In genomic region chr1:73862323-73863073, GRCm38 (mm10) we compare ENCODE assay signal across 8 mouse cellular contexts.
A peak's percentile ranks its signal among the peaks of the same experiment; 100 is the strongest.
DNase-seq lines count a peak whose midpoint lies in the region; ATAC-seq and TF ChIP-seq lines count a peak whose summit lies in the region.

No protein-coding gene starts in this region.

- peak overlapping the region; percentile 35 for H3K4me2 ChIP-seq in embryonic facial prominence, embryonic 14.5 days (ENCODE audit: low read depth, low read length)
- peak overlapping the region; percentile 55 for H3K4me2 ChIP-seq in heart, embryonic 15.5 days
- H3K4me2 ChIP-seq in kidney, embryonic 16.5 days (replicated peaks; ENCODE audit: low read depth, low read length) = peak overlapping the region; percentile 45

- peak overlapping the region; percentile 47 for H3K9ac ChIP-seq in embryonic facial prominence, embryonic 14.5 days (ENCODE audit: low read depth, low read length)
- peak overlapping the region; percentile 45 for H3K9ac ChIP-seq in heart, embryonic 15.5 days
- H3K9ac ChIP-seq in kidney, embryonic 16.5 days (replicated peaks; ENCODE audit: low read length) = peak overlapping the region; percentile 50

- H3K4me3 ChIP-seq in embryonic facial prominence, embryonic 14.5 days (ENCODE audit: low read depth, low read length) = no peak overlapping the region
- H3K4me3 ChIP-seq in heart, embryonic 15.5 days = peak overlapping the region; percentile 22
- peak overlapping the region; percentile 24 for H3K4me3 ChIP-seq in kidney, embryonic 16.5 days (ENCODE audit: low read length)
- H3K4me3 ChIP-seq in lung, adult 2 months (replicated peaks; ENCODE audit: extremely low read depth, low read depth, low read length) = no peak overlapping the region

- DNase-seq in 3T3-L1 (ENCODE audit: low read depth, low spot score) = peak; percentile 9
- peak; percentile 77 for DNase-seq in Muller cell, postnatal 12 days (ENCODE audit: inconsistent ontology term)
- DNase-seq in embryonic facial prominence, embryonic 14.5 days (ENCODE audit: low spot score) = peak; percentile 90
- peak; percentile 45 for DNase-seq in lung, adult 2 months
- DNase-seq in ovary, postnatal 10 days (ENCODE audit: low spot score) = peak; percentile 41
- DNase-seq in urinary bladder, postnatal 4 days (ENCODE audit: low spot score in 2 of 2) = peak; percentile 70 to 82

- peak; percentile 99 for ATAC-seq in embryonic facial prominence, embryonic 14.5 days (ENCODE audit: low read depth)
- peak; percentile 98 for ATAC-seq in heart, embryonic 15.5 days (replicated peaks; ENCODE audit: insufficient number of reproducible peaks, insufficient read depth, low FRiP score, low read depth)
- ATAC-seq in kidney, embryonic 16.5 days (ENCODE audit: low FRiP score, low TSS enrichment) = peak; percentile 100

- peak; percentile 53 for TF ChIP-seq CTCF in lung, adult 2 months (IDR thresholded peaks at IDR 0.05; ENCODE audit: insufficient read depth, low read length)

- H3K4me1 ChIP-seq in embryonic facial prominence, embryonic 14.5 days (ENCODE audit: control insufficient read depth, insufficient read depth, low read length) = peaks cover 5% of the 10 kb centered on the region
- peaks cover 10% of the 10 kb centered on the region for H3K4me1 ChIP-seq in heart, embryonic 15.5 days (replicated peaks)
- H3K4me1 ChIP-seq in kidney, embryonic 16.5 days (ENCODE audit: insufficient read depth, low read length) = peaks cover 9% of the 10 kb centered on the region
- H3K4me1 ChIP-seq in lung, adult 2 months (ENCODE audit: control insufficient read depth, insufficient read depth, low read length) = no peaks in the 10 kb centered on the region

- H3K36me3 ChIP-seq in embryonic facial prominence, embryonic 14.5 days (ENCODE audit: control insufficient read depth, insufficient read depth, low read length) = no peaks in the 10 kb centered on the region
- no peaks in the 10 kb centered on the region for H3K36me3 ChIP-seq in heart, embryonic 15.5 days
- no peaks in the 10 kb centered on the region for H3K36me3 ChIP-seq in kidney, embryonic 16.5 days (ENCODE audit: insufficient read depth, low read length)

- no peaks in the 10 kb centered on the region for H3K9me3 ChIP-seq in embryonic facial prominence, embryonic 14.5 days (ENCODE audit: control insufficient read depth, low read length)
- no peaks in the 10 kb centered on the region for H3K9me3 ChIP-seq in heart, embryonic 15.5 days (replicated peaks)
- no peaks in the 10 kb centered on the region for H3K9me3 ChIP-seq in kidney, embryonic 16.5 days (ENCODE audit: low read length)

- peak overlapping the region; percentile 49; the same call in 1 of the 2 replicates for H3K27ac ChIP-seq in embryonic facial prominence, embryonic 14.5 days (replicated peaks; ENCODE audit: low read depth, low read length)
- H3K27ac ChIP-seq in heart, embryonic 15.5 days = peak overlapping the region; percentile 77
- H3K27ac ChIP-seq in kidney, embryonic 16.5 days (ENCODE audit: low read length) = peak overlapping the region; percentile 55; the same call in 1 of the 2 replicates

- WGBS in embryonic facial prominence, embryonic 14.5 days = 10% methylated on average over 14 of the region's 15 CpGs
- 8% methylated on average over 15 of the region's 15 CpGs for WGBS in heart, embryonic 15.5 days
- WGBS in kidney, embryonic 16.5 days = 6% methylated on average over 15 of the region's 15 CpGs
- WGBS in lung, adult 2 months = 15% methylated on average over 15 of the region's 15 CpGs

- TF ChIP-seq POLR2A in lung, adult 2 months (IDR thresholded peaks at IDR 0.05; ENCODE audit: borderline replicate concordance, extremely low read depth, low read depth, low read length) = no peak

- no peaks in the 10 kb centered on the region for H3K27me3 ChIP-seq in embryonic facial prominence, embryonic 14.5 days (replicated peaks; ENCODE audit: control insufficient read depth, insufficient read depth, low read length)
- H3K27me3 ChIP-seq in heart, embryonic 15.5 days = no peaks in the 10 kb centered on the region
- H3K27me3 ChIP-seq in kidney, embryonic 16.5 days (ENCODE audit: insufficient read depth, low read length) = no peaks in the 10 kb centered on the region

Comparison
In these comparisons a context has a peak if more than half of its experiments do, and no peak if none do; other contexts are left out.
1. DNase-seq: peak in every context shown above with its lines; median percentile 90 in embryonic facial prominence, embryonic 14.5 days; 77 in Muller cell, postnatal 12 days; 76 in urinary bladder, postnatal 4 days; 45 in lung, adult 2 months; 41 in ovary, postnatal 10 days; 9 in 3T3-L1.
2. H3K4me3 ChIP-seq: peak in heart, embryonic 15.5 days (single experiment) and kidney, embryonic 16.5 days (single experiment); none in embryonic facial prominence, embryonic 14.5 days (single experiment) and lung, adult 2 months (single experiment).
3. Peak in every context shown above with its lines, with median percentiles within 50 percentile points of each other: ATAC-seq, H3K27ac ChIP-seq, H3K4me2 ChIP-seq and H3K9ac ChIP-seq.